Mouse (Mus musculus) layer of hippocampus, adult 11-12 months (tissue): ENCODE results near the gene Grhl1.
A peak's percentile ranks its signal among the peaks of the same experiment; 100 is the strongest.
"Not testable (repeated sequence)": the region's sequence is repeated elsewhere in the genome, so short reads cannot be mapped to it uniquely, and the experiment has no call there.

Source experiments
- DNase-seq: peaks from one replicate; pipeline ENCODE4 v3.0.0; 2022; ENCODE audit warnings: low spot score

Grhl1 gene

DNA sequence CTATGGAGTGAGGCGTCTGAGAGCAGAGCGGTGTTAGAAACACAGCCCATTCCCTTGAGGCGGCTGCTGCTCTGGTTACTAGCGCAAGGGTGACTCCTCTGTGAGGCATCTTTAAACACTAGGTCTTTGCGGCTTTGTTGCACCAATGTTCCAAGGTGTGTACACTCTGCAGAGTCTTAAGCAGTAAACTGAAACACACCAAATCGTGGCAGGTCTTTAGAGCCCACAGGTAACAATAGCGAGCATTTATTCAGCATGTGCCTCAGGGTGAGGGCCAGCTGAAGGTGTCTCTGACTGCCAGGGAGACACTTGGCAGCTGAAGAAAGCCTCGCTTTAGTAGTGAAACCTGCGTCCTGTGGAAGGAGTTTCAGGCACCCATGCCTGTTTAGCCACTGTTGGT, 20.0 kb downstream of the Grhl1 start:
- DNase-seq = no peak

DNA sequence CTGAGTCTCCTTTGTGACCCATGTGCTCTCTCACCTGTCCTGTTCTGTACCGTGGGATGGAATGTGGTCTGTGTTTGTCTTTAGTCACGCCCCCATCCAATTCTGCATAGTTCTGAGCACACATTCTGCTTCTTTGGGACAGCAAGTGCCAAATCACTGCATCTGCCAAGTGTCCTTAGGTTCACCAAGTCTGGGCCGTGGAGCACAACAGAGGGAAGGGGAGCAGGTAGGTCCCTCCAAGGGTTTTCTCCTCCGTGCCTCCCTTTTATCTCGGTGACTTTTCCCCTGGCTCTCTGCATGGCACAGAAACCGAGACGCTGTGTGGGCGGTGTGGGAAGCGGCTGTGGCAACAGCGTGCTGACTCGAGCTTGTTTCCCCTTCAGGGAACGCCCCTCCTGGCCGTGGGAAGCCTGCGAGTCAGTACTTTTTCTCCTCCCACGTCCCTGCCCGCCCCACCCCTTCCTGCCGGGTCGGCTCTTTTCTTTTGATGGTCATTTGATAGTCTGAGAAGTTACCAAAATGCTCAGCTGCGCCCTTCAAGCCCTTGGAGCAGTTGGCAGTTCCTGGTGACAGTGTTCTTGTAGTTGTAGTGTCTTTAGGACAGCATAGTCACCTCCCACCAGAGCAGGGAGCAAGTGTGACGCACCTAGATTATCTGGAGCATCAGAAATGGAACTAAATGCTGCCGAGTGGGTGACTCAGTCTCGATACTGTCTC, 21.0 kb downstream of the Grhl1 start:
- DNase-seq = peak; percentile 75

DNA sequence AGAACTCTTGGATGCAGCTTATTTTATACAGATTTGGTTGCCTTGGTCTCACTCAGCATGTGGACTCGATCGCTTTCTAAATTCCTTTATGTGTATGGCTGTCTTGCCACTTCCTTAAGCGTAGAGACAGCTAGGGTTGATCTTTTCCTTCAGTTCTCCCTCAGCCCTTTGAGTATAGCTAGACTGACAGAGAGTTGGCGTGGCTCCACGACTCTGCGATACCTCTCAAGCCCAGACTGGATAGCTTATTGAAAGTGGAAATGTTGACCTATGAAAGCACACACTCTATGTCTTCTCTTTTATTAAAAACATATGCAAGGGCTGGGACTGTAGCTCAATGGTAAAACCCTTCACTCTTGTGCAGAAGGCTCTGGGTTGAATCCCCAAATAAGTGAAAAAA, 25.3 kb downstream of the Grhl1 start:
- no peak for DNase-seq

DNA sequence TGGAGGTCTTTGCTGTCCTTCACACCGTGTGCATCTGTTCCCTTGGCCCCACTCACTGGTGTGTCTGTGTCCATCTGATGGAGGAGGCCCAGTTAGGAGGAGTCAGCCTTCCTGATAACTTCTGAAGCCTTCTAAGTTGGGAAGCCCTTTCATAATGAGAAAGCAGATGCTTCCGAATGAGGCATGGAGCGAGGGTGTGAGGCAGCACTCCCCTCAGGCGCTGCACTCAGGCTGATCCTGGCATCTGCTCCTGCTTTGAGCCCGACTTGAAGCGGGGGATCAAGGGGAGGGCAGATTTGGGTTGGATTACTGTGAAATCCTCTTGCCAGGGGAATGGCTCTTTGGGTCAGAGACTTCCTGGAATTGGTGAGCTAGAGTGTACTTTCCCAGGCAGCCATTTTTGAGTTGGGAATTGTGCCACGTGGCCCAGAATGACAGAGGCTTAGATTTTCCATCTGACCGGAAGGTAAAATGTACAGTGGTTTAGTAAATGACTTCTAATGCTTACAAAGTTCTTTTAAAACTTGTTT, 27.3 kb downstream of the Grhl1 start:
- DNase-seq = no peak

DNA sequence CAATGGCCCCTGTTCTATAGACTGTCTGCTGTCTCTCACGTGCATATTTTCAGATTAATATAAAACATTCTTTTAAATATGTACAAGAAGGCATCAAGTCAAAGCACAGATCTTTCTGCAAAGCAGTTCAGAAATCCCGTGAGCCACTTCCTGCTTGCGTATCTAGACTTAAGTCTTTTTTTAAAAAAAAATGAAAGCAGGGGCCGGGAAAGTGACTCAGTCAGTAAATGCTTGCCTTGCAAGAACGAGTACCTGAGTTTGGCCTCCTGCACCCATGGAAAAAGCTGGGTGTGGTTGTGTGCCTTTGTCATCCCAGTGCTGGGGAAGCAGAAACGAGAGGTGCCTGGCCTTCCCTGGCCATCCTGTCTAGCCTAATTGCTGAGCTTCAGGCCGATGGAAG, 28.0 kb downstream of the Grhl1 start:
- no peak for DNase-seq

DNA sequence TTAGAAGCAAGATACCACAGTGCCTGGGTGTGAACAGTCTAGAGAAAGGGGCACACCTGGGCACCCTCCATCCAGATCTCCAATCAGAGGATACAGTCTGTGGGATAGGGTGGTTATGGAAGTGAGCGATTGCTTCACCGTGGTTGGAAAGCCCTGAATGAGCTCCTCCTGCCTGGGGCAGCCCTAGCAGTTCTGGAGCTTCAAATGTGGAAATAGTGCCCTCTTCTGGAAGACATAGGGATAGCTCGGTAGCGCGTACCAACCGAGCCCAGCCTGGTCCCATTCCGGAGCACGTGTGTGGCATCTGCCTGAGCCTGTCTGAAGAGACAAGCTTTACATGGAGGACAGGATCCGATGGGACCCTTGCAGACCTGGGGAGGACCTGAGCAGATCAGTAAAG, 28.7 kb downstream of the Grhl1 start:
- peak; percentile 87 for DNase-seq

DNA sequence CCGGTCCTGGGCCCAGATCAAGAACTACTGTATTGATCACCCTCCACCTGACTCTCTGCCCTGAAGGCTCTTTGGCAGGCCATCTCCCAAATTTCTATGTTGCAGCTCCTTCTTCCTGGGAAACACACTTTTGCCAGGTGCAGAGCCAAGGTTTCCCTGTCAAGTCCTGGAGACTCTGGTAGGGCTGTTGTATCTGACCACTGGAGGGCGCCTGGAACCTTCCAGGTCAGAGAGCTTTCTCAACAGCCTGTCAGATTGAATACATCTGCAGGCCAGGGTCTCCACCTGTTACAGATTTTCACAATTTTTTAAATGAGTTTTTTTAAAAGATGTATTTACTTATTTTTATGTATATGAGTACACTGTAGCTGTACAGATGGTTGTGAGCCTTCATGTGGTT, 31.2 kb downstream of the Grhl1 start:
- DNase-seq = peak; percentile 76

DNA sequence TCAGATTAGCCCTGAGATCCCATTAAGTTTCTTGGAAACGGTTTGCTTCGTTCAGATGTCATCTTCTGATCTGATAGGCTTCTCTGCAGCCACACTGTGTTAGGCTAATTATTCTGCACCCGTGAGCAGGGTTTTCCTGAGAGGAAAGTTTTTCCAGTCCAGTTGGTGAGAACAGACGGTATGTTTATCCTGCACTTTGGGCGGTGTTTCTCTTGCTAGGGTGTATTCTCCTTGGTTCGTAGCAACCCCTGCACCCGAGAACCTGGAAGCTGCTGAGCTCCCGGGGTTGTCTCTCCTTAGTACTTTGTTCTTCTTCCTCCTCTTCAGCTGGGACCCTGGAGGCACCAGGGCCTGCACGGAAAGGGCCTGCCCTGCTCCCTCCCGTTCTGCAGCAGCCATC, 34.1 kb downstream of the Grhl1 start:
- no peak for DNase-seq

DNA sequence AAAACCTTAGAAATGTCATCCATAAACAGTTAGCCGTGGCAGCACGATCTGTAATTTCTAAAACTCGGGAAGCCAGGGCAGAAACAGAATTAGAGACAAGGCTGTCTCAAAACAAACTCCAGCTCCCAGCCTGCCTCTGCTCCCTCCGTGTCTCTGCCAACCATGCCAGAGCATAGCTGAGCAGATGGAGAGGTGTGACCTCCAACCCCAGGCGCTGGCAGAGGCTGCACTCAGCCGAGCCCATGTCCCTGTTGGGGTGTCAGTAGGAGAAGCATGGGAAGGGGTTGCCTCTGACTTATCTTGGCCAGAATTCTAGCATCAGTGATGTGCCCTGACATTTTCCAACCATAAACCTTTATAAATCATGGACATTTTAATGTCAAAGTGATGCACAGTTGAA, 40.5 kb downstream of the Grhl1 start:
- DNase-seq = no peak

DNA sequence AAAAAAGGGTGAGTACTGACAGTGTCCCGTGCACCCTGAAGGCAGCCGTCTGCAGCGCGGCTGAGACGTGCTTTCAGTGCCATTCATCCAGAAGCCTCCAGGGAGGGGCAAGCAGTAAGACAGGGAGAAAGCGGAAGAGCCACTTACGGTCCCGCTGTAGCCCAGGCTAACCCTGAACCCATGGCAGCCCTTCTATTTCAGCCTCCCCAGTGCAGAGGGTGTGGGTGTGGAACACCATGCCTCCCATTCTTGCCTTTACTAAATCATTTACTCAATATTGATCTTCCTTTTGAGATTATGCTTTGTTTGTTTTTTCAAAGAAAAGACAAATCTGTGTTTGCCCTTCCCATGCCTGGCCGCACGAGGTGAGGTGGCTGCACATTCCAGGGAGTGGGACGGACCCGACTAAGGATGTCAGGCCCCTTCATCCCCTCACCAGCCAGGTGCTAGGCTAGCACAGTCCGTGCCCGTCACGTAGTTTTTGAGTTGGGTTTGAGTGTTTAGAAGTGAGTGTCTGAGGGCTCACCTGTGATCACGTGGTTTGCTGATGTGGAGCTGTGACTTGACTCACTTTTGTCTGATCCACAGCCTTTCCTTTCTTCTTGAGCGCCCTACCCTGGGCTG, 42.5 kb downstream of the Grhl1 start:
- no peak for DNase-seq

DNA sequence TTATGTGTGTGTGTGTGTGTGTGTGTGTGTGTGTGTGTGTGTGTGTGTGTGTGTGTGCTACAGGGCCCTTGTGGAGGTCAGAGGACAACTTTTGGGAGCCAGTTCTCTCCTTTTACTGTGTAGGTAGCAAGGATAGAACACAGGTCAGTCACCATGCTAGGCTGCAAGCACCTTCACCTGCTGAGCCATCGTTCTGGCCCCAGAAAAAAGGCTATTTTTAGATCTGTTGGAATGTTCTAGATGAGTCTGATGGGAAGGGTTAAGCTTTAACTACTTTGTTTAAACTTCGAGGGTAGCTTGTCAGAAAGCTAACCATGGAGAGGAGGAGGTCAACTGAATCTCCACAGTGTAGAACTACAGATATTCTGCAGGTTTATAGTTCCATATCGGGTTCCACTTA, 43.1 kb downstream of the Grhl1 start:
- no peak for DNase-seq

DNA sequence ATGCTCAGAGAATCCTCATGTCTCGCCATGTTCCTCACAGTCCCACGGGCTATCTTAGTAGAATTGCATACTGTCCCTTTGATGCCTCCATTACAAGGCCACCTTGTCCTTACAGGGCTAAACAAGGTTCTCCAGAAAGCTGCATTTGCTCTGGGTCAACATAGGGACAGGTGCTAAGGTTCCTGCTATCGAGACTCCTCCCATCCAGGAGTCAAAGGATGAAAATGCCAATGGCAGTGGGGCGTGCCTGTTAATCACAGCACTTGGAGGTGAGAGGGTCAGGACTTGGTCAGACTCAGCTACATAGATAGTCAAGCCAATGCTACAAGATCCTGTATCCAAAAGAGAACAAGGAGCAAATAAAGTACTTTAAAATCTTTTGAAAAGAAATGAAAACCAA, 47.4 kb downstream of the Grhl1 start:
- no peak for DNase-seq

DNA sequence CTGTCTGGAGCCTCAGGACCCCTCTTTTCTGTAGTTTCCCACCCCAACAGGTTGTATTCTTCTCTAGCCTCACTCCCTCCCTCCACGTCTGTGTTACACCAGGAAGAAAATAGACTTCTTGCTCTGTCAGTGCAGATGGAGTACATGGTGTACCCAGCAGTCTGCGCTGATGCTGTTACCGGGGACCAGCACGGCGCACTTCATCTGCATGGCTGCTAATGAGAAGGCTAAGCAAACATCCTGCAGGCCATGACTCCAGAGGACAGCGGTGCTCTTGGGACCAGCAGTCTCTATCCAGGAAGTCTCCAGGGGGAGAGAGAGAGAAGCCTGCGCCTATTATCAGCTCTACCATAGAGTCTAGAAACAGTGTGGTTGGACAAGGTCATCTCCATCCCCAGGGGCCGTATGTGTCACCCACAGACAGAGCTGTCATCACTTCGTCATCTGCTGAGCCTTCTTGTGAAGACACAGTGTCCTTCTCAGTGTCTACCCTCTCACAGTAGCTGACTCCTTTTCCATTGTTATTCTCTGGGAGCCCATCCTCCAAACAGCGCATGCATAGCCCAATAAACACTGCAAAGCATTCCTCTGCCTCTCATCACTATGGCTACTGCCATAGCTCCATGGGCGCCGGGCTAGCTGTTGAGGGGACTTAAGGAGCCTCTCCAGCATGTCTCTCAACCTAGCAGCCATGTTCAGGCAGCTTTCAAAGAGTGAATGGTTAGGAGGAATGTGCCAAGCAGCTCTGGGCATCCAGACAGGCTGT, 51.6 kb downstream of the Grhl1 start:
- no peak for DNase-seq

DNA sequence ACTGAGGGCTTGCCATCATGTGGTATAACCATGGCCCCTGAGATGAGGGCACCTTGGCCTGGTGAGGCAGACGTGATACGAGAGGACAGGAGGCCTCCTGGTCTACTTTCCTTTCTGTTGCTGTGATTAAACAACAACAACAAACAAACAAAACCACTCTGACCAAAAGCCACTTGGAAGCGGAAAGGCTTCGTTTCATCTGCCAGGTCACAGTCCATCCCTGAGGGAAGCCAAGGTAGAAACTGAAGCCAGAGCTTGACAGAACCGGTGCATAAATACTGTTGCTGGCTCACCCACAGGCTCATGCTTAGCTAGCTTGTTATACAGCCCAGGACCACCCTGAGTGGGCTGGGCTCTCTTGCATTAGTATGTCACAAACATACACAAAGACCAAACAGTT, 54.3 kb downstream of the Grhl1 start:
- DNase-seq = no peak

DNA sequence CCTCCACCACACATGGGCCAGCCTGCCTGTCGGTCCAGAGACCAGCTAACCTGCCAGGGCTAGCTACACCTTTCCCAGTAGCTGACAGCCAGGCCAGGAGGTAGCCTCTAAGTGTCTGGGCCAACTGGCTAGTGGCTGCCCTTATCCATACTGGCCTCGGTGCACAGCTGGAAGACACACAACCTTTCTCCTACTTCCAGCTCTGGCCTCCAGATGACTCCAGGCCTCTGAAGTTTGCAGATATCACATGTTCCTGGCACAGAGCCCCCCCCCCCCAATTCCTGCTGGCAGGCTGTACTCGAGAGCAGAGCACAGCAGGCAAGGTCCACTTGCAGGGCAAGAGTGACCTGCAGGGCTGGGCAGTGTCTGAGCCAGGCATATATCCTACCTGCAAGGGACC, 55.1 kb downstream of the Grhl1 start:
- no peak for DNase-seq

DNA sequence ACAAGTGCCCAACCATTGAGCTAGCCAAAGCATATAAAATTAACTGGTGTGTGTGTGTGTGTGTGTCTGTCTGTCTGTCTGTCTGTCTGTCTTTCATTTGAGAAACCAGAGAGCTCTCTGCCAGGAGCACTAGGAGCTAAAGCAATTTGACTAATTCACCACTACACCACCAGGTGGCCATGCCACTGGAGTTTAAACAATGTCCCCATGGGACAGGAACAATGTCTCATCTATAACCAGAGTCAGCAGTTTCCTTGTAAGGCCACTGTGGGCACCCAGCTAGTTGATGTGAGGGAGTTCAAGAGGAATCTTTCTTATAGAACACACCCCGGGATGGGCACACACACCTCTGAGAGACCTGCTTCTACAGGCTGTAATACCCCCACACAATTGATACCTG, 58.1 kb downstream of the Grhl1 start:
- no peak for DNase-seq

DNA sequence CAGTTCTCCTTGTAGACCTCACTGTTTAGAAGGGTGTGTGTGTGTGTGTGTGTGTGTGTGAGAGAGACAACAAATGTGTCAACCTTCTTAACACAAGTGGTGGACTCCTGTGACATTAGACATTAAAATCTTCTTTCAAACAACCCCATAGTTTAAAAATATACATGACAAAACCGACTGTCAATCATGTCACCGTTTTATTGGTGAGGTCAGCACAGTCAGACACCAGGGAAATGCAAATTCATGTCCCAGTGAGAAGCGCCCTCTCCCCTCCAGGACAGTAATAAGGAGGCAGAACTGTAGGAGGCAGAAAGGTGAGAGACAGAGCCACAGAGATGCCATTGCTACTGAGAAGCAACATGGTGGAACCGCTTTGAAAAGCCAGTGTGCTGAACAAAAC, 60.3 kb downstream of the Grhl1 start:
- no peak for DNase-seq

DNA sequence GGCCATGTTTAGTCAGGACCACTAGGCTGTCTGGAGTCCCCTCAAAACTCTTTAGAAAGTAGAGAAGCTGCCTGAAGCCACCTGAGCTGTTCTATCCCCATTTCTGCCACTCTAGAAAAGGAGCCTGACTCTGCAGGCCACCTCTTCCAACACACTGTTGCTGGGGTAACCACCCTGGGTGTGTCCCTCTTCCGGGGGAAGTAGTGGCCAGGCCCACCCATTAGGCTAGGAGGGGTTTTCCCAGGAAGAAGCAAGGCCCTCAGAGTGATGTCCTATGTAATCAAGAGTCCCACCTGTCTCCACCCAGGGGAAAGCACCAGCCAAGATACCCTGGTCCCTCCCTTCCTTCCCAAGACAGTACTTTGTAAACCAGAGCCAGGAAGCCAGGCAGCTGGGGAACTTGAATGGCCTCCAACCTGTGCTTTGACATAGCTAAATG, 61.7 kb downstream of the Grhl1 start:
- DNase-seq = no peak

DNA sequence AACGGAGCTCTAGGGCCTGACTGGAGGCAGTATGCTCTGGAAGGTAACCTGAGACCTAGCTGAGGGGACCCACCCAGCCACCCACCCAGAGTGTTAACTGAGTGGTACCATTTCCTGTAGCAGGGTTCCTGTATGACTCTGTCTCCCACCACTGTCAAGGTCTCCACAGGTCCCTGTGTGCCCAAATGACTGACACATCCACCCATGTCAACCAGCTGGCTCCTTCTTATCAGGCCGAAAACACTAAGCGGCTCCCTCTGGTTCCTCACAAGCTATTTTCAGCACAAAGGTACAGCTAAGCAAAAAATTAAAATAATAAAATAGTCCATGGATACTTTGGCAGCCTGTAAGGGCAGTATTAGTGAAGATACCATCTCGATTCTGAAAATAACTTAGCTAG, 62.1 kb downstream of the Grhl1 start:
- DNase-seq = no peak

DNA sequence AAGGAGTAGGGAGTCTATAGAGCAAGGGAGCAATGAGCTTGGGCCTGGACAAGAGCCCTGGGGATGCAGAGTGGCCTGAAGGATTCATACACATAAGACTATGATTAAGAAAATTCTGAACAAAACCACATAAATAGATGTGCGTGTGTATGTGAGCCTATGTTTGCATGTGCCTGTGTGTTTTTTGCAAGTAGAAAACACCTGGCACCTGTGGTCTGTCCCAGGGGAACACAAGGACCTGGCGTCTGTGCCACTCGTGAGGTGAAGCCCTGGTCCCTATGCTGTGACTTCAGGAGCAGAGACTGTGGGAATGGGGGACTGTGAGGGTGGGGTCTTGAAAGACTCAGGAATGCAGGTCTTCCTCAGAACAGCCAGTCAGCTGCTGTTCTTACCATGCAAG, 62.6 kb downstream of the Grhl1 start:
- no peak for DNase-seq

DNA sequence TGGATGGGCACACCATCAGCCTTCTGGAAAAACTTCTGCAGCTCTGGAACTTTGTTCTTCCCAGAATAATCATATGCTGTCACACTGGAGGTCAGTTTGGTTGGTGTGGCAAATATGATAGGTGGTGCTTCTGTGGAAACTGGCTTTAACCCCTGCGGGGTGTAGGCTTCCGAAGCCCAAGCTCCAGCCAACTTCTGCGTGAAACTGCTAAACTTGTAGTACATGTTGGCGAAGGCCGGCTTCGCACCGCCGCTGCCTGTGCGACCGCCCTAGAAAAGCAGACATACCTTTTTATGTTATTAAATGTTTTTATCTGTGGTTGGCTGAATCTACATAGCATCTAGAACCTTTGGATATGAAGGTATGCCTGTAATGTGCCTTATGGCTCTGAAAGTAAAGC, 66.7 kb downstream of the Grhl1 start:
- DNase-seq = not testable (repeated sequence)

DNA sequence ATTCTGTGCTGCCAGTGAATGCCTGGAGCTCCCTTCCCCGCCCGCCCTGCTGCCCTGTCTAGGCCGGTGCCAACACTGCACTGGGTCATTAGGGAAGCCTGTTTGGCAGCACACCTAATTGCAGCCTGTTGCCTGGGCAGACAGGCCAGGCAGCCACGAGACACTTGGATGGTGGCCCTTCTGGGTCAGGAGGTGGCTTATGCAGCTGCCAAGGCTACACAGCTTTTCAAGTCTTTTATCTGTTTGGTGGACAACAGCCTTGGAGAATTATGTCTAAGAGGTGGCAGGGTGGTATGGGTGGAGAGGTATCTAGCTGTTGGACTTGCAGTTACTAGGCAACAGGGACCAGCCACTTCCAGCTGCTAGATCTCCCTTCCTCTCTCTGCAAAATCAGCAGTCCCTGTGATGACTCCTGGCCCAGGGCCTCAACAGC, 70.3 kb downstream of the Grhl1 start:
- peak; percentile 61 for DNase-seq

DNA sequence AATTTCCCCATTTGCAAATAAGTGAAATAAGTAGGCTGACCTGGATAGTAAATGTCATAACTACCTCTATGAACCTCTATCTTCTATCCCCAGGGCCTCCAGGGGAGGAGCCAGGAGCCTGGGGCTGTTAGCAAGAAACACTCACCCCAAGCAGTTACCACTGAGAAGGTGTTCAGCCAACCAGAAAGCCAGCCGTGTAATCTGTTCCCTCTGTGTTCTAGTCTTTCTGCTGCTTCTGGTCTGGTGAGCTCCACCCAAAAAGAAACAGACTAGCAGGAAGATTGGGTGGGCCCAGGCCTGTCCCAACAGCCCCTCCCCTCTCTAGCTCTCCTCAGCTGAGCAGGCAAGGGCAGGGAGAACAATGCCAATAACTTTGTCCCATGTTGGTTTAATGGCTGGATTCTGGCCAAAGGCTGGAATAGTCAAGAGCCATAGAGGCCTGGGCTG, 72.1 kb downstream of the Grhl1 start:
- no peak for DNase-seq
